Mouse (Mus musculus) megakaryocyte, embryonic 14.5 days (primary cell): ENCODE results near the gene Mgll. TPM values are rescaled to one million over a fixed set of nuclear protein-coding genes. Genes with fewer than 3 reads are reported as not detected.

ENCODE experiments used
- H3K27me3 ChIP-seq: replicated peaks from 2 replicates; pipeline ENCODE3; 2012; ENCODE audit warnings: inconsistent platforms
- H3K36me3 ChIP-seq: replicated peaks from 2 replicates; pipeline ENCODE3; 2012; ENCODE audit warnings: low read length, inconsistent platforms, mixed read lengths
- H3K4me1 ChIP-seq: 2 replicates; pipeline ENCODE4 v1.6.1; 2012; ENCODE audit warnings: inconsistent platforms
- H3K4me3 ChIP-seq: replicated peaks from 2 replicates; pipeline ENCODE3; 2012; ENCODE audit warnings: moderate library complexity, mild to moderate bottlenecking, inconsistent platforms
- H3K9me3 ChIP-seq: 2 replicates; pipeline ENCODE4 v1.6.1; 2012; ENCODE audit warnings: inconsistent platforms
- FLI1 ChIP-seq: IDR thresholded peaks from 2 replicates; pipeline ENCODE4 v1.6.1; 2012; ENCODE audit warnings: low read length, inconsistent platforms, mixed read lengths
- GATA1 ChIP-seq: IDR thresholded peaks from 3 replicates; pipeline ENCODE4 v1.6.1; 2012; ENCODE audit warnings: mixed read lengths, low read length, inconsistent platforms, borderline replicate concordance
- polyA plus RNA-seq: library from polyadenylated mRNA; stranded (reverse); fragments of >175 nt; gene quantifications from 2 replicates; pipeline ENCODE4 v1.2.3, GENCODE M21; 2012; ENCODE audit warnings: low replicate concordance; ENCODE audit not compliant: insufficient read depth

The Mgll gene
- polyA plus RNA-seq, 1 experiment = 6.7 TPM

DNA sequence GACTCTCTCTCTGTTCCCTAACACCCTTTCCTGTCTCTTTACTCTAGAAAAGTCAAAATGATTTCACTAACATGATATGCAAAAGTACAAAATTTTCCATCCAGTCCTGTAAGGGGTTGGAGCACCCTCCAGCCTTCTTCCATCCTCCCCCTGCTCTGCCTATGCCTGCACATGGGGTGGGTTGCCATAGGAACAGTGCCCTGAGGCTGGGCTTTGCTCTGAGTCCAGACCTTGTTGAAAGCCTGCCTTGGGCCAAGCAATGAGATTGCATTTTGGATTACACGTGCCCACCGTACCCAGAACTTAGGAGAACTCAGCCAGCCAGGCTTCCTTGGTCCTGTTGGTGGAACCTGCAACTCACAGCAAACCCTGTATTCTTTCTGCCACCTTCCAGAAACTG, 69.0 kb downstream of the Mgll start:
- TF ChIP-seq GATA1 (no peak), FLI1 (no peak)
- H3K4me3 ChIP-seq = no peak overlapping the region
- H3K36me3 ChIP-seq = no peaks in the 10 kb centered on the region
- H3K4me1 ChIP-seq = peaks cover 8% of the 10 kb centered on the region
- no peaks in the 10 kb centered on the region for H3K9me3 ChIP-seq
- H3K27me3 ChIP-seq = peaks cover 69% of the 10 kb centered on the region

DNA sequence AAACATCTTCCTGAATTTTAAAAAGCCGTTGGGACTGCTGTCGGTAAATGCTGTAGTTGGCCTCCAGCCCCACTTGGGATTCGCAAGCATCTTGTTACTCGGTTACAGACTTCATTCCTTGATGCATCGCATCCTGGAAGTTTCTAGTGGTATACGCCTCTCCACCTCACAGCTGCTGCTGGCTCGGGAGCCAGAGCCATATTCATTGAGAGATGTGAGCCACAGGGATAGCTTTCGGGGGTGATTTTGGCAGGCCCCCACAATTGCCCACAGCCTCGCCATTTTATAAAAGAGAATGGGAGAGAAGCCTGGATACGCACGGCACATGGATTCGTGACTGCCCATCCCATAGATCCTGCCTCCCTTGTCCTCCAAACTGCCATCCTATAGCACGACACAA, 69.7 kb downstream of the Mgll start:
- Histone ChIP-seq H3K4me1 (peaks cover 8% of the 10 kb centered on the region), H3K36me3 (no peaks in the 10 kb centered on the region), H3K9me3 (no peaks in the 10 kb centered on the region), H3K4me3 (no peak overlapping the region), H3K27me3 (peaks cover 66% of the 10 kb centered on the region)
- TF ChIP-seq GATA1 = no peak
- TF ChIP-seq FLI1 = no peak

DNA sequence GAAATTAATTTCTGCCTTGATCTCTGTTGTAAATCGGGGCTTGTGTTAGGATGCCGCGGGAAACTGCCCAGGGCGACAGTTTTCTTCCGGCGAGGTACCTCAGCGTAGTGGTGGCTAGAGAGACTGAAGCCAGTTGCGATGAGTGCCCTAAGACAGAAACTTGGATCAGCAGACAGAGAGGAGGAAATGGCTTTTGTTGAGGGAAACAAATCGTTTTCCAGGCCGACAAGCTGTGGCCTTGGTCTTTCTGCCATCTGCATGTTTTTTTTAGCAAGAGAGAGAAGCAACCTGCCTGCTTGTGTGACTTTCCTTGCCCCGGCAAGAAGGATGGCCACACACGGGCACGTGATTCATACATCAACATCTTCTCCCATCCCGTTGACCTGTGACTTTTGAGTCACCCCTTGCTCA, 70.4 kb downstream of the Mgll start:
- H3K4me3 ChIP-seq = no peak overlapping the region
- peaks cover 12% of the 10 kb centered on the region for H3K4me1 ChIP-seq
- no peaks in the 10 kb centered on the region for H3K36me3 ChIP-seq
- no peaks in the 10 kb centered on the region for H3K9me3 ChIP-seq
- TF ChIP-seq FLI1 = no peak
- TF ChIP-seq GATA1 = no peak
- H3K27me3 ChIP-seq = peaks cover 62% of the 10 kb centered on the region

- peaks cover 40% of the 10 kb centered on the region for H3K27me3 ChIP-seq
- no peaks in the 10 kb centered on the region for H3K9me3 ChIP-seq
- no peak for TF ChIP-seq FLI1
- TF ChIP-seq GATA1 = no peak
- no peaks in the 10 kb centered on the region for H3K36me3 ChIP-seq
- peaks cover 54% of the 10 kb centered on the region for H3K4me1 ChIP-seq
- H3K4me3 ChIP-seq = no peak overlapping the region
Observed at GRCm38 (mm10) chr6:88800191-88800590, 76.0 kb downstream of the Mgll start.

GRCm38 (mm10) chr6:88800735-88801134, 76.5 kb downstream of the Mgll start:
- Histone ChIP-seq H3K36me3 (no peaks in the 10 kb centered on the region), H3K4me3 (no peak overlapping the region), H3K27me3 (peaks cover 39% of the 10 kb centered on the region), H3K9me3 (no peaks in the 10 kb centered on the region), H3K4me1 (peaks cover 57% of the 10 kb centered on the region)
- TF ChIP-seq FLI1 = no peak
- no peak for TF ChIP-seq GATA1

GRCm38 (mm10) chr6:88803051-88803450, 78.8 kb downstream of the Mgll start:
- Histone ChIP-seq H3K36me3 (no peaks in the 10 kb centered on the region), H3K4me3 (no peak overlapping the region), H3K27me3 (peaks cover 28% of the 10 kb centered on the region), H3K4me1 (peaks cover 56% of the 10 kb centered on the region), H3K9me3 (peaks cover 5% of the 10 kb centered on the region; the same call in 1 of the 2 replicates)
- TF ChIP-seq GATA1 = no peak
- TF ChIP-seq FLI1 = no peak

- H3K4me1 ChIP-seq = peaks cover 63% of the 10 kb centered on the region
Observed at GRCm38 (mm10) chr6:88803957-88804695, 79.9 kb downstream of the Mgll start.

GRCm38 (mm10) chr6:88804966-88805577, 80.9 kb downstream of the Mgll start:
- peaks cover 5% of the 10 kb centered on the region; the same call in 1 of the 2 replicates for H3K9me3 ChIP-seq
- no peak overlapping the region for H3K4me3 ChIP-seq
- H3K36me3 ChIP-seq = no peaks in the 10 kb centered on the region
- H3K4me1 ChIP-seq = peaks cover 60% of the 10 kb centered on the region
- H3K27me3 ChIP-seq = peaks cover 39% of the 10 kb centered on the region
- TF ChIP-seq FLI1 (no peak), GATA1 (no peak)

More at GRCm38 (mm10) chr6:88803957-88804695, 79.9 kb downstream of the Mgll start:
- TF ChIP-seq FLI1 (no peak), GATA1 (no peak)
- Histone ChIP-seq H3K36me3 (no peaks in the 10 kb centered on the region), H3K4me3 (no peak overlapping the region), H3K9me3 (peaks cover 5% of the 10 kb centered on the region; the same call in 1 of the 2 replicates), H3K27me3 (peaks cover 31% of the 10 kb centered on the region)

DNA sequence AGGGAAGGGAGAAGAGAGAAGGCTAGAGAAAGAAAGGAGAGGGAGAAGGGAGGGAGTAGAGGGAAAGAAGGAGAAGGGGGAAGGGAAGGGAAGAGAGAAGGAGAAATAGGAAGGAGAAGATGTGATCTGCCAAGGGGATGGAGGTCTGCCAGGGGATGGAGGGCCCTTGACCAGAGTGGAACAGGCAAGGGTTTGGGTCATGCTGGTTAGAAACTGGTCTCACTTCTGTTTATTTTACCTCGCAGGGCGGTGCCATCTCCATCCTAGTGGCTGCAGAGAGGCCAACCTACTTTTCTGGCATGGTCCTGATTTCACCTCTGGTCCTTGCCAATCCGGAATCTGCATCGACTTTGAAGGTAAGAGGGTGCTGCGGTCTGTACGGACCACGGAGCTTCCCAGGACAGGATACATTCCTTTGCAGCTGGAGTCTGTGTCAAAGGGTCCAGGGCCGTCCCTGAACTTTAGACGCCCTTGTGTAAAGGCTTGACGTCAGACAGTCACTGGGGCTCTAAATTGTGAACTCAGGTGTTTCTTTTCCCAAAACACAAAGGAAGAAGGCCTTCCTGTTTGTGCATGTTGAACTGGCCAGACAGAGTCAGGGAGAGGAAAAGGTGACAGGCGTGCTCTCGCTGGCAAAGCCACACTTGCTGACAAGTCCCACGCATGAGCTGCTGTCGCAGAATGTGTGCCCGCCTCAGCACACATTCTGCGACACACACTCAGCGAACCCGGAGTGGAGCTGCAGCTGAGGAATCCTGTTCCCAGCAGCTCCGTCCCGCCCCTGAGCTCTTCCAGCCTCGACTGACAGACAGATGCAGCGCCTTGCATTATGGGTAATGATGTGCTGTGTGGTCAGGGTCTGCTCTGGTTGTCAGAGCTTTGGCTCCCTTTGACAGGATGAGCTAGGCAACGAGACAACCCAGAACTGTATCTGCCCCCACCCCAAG, 85.2 kb downstream of the Mgll start:
- Histone ChIP-seq H3K27me3 (peaks cover 47% of the 10 kb centered on the region), H3K36me3 (no peaks in the 10 kb centered on the region), H3K4me1 (peaks cover 58% of the 10 kb centered on the region), H3K4me3 (no peak overlapping the region), H3K9me3 (peaks cover 5% of the 10 kb centered on the region; the same call in 1 of the 2 replicates)
- TF ChIP-seq FLI1 = no peak
